Mouse (Mus musculus) common myeloid progenitor, adult 5-6 weeks (primary cell): ENCODE results near the gene Gm7682. TPM values are rescaled to one million over a fixed set of nuclear protein-coding genes. Genes with fewer than 3 reads are reported as not detected.
"Not testable (repeated sequence)": the region's sequence is repeated elsewhere in the genome, so short reads cannot be mapped to it uniquely, and the experiment has no call there.

Experiments
- ATAC-seq: replicated peaks from 2 replicates; pipeline ENCODE4 v1.8.0; 2016; ENCODE audit warnings: low read depth, mild to moderate bottlenecking, moderate TSS enrichment, inconsistent platforms; ENCODE audit not compliant: poor library complexity, severe bottlenecking
- total RNA-seq: library from RNA; stranded (forward); fragments of 200-1000, 187-1606 nt; gene quantifications from 2 replicates; pipeline ENCODE4 v1.2.3, GENCODE M21; 2017

Gm7682 gene
- total RNA-seq: not detected in 2 replicates

DNA sequence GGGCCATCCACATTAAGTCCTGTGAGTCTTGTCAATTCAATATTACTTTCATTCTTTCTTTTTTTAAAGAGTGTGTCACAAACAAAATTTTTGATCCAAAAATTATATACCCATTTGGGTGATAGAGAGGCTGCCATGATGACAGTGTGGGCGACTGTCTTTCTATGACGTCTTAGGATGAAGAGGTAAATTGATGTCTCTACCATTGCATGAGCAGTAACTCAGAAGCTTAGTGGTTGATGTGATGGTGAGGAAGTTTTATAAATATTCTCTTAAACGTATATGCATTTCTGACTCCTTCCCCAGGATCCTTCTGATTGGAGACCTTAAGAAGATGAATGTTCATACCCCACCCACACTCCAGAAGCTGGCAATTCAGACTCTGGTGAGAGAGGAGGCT is at the start of gene Gm7682:
Gm7682 (plus strand) TSS at position 301 of the 400 bp plus-strand sequence.
- ATAC-seq: not testable (repeated sequence)

Other genes with a start within 250 kb of the Gm7682 start
- gene Gm3106, start 227.8 kb upstream of the Gm7682 start, total RNA-seq: not detected in 2 replicates
- gene A430089I19Rik, start 139.0 kb upstream of the Gm7682 start, total RNA-seq: not detected in 2 replicates
- gene Gm6502, start 131.3 kb upstream of the Gm7682 start, total RNA-seq: not detected in 2 replicates
- gene AA792892, start 106.0 kb upstream of the Gm7682 start, total RNA-seq: not detected in 2 replicates
- not detected in 2 replicates for gene Gm3139, start 80.5 kb downstream of the Gm7682 start, total RNA-seq
- not detected in 2 replicates for gene Gm3147, start 170.6 kb downstream of the Gm7682 start, total RNA-seq
- gene Gm6509, start 178.2 kb downstream of the Gm7682 start, total RNA-seq: not detected in 2 replicates
- not detected in 2 replicates for gene Gm6205, start 202.6 kb downstream of the Gm7682 start, total RNA-seq